Mouse (Mus musculus) urinary bladder, postnatal 4 days (tissue): Measurements from ENCODE around the gene Krt18.

Source experiments
- DNase-seq, 2 experiments: peaks; one replicate each; pipeline ENCODE4 v3.0.0; 2021 to 2022; ENCODE audit warnings: low spot score in 2 of 2

Gene Krt18

DNA sequence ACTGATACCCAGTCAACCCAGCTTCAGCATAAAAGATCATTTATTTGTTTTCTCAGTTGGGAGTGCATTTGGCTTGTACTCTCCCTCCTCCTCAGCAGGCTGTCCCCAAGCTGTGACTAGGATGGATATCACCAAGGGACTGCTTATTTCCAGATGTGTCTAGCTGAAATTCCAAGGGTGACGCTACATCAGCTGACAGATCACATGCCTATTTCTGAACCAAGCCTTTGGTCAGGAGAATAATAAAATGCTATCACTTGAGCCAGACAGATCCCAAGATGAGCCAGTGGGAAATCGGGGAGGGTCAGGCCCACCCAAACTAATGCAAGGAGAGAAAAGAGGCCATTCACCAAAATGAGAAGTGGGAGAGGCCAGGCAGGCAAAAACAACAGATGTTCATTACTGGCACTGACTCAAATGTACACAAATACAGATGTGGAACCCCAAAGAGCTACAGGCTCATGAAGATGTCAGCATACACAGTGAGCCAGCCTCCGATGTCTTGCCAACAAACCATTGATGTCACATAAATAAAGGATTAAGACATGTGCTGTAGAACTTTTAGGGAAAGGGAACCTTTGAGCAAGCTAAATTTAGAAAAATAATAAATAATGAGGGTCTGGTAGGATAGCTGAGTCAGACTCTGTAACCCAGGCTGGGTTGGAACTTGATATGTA, 17.3 kb upstream of the Krt18 start:
- no peak for DNase-seq

DNA sequence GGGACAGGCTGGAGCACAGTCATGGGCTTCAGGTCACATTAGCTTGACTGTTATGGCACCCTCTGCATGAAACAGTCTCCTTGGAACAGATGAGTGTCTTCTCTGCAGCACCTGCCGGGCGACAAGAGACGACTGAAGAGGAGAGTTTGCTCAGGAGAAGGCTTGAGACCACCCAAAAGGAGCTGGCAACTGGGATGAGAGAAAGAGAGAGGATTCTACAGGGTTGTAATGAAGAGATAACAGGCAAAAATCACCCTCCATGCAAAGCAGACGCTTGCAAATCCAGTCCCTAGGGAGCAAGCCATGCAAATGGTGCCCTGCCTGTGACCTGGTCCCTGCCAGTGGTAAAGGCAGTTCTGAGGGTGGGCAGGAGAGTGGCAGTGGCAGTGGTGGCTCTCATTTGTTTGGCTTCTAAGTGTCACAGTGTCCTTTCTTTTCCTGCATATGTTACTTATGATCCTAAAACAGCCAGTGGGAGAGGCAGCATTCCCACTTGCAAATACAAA, 15.7 kb upstream of the Krt18 start:
- DNase-seq: no peak

GRCm38 (mm10) chr15:102013651-102014050, 14.3 kb upstream of the Krt18 start:
- no peak for DNase-seq

- DNase-seq: no peak
Observed at GRCm38 (mm10) chr15:102014848-102015247, 13.1 kb upstream of the Krt18 start.

DNA sequence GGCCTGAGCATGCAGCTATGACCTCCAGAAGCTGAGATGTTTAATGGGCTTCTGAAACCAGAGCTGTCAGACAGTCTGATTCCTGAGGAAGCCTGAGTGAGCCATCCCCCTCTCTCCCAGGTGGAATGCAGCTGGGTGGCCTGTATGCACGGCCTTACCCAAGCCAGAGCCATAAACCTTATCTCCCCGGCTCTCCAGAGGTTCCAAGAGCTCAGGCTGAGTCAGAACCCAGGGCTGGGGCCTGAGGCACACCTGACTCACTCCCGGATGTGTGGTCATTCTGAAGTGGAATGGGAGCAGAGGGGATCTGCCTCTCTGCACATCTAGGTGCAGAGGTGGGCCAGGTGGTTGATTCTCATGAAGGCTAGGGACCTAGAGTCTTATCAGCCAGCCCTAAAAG, 11.9 kb upstream of the Krt18 start:
- DNase-seq: peak in 1 of 2 experiments; percentile 53

DNA sequence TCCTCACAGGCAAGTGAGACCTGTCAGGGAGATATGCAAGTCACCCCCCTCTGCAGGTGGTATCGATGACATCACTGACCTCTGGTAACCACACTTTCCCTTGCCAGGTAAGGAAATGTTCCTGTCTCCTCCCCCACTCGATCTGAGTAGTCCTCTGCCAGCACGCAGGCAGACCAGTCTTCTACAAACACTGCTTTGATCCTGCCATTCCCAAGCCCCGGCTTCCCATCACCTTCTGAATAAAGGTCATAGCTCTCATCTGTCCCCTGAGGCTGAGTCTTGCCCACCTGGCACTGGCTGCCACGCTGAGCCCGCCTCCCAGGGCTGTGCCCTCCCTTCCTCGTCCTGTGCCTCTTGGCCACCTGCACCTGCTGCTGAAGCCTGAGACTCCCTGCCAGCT, 11.2 kb upstream of the Krt18 start:
- DNase-seq: no peak

GRCm38 (mm10) chr15:102017918-102018463, 10.0 kb upstream of the Krt18 start:
- peak in 1 of 2 experiments; percentile 46 for DNase-seq

DNA sequence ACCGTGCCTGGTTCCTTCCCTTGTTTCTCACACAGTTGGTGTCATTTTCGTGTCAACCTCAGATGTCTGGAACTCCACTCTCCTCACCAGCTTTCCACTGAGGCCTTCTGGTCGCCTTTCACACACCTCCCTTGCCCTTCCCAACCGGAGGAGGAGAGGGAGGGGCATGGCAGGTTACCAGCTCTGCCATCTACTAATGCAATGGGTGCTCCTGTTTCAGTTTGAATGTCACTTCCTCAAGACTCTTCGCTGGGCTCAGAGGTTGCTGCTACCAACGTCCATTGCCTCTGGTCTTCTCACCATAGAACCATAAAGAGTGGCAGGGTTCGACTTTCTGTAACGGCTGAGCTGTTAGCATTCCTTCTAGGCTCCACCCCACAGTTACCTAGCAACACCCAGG, 5.5 kb upstream of the Krt18 start:
- DNase-seq: no peak

DNA sequence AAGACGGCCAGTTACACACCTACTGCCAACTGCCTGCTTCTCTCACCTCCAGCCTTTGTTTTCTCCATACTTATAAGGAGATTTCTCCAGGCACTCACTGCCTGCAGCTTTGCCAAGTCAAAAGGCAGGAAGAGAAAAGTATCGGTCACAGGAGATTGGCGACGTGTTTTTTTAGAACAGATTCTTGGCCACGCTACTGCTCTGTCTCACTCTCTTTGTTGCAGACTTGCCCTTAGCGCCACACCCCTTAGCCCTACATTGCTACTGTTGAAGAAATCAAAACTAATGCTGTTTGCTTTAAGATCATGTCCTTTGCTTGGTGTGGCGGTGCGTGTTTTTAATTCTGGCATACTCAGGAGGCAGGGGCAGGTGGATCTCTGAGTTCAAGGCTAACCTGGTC, 4.1 kb upstream of the Krt18 start:
- DNase-seq: no peak

DNA sequence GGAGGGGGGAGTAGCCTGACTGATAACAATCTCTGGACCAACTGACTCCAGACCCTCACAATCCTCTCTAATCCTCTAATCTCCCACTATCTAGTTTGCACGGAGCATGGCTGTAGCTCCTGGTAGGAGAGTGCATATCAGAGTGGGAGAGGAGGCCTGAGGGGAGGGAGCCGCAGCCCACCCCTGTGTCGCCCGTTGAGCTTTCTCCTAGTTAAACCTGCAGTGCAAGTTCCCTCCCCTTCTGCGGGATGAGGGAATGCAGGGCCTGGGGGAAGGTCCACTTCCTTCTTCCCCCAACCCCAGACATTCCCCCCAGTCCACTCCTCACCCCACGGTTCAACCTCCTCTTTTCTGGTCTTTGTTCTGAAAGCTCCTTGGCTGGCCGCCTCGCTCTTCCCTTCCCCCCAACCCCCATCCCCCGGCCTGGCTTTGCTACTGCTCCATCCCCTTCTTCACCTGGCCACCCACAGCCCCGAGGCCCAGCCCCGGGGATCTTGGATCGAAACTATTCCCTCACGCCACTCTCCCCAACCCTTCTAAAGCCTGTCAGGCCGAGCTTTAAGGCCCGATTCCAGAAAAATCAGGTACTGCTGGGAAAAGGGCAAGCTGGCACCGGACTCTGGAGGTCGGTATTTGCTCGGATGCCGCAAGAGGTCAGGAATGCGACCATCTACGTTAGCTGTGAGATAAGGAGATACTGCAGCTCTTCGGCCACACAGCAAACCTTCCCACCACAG, 2.7 kb upstream of the Krt18 start:
- DNase-seq: no peak

- no peak for DNase-seq
Observed at GRCm38 (mm10) chr15:102026430-102026829, 1.6 kb upstream of the Krt18 start.

GRCm38 (mm10) chr15:102034121-102035053, 6.4 kb downstream of the Krt18 start:
- DNase-seq: no peak

GRCm38 (mm10) chr15:102040277-102040676, 12.3 kb downstream of the Krt18 start:
- DNase-seq: no peak

GRCm38 (mm10) chr15:102041951-102042350, 14.0 kb downstream of the Krt18 start:
- DNase-seq: no peak

- no peak for DNase-seq
Observed at GRCm38 (mm10) chr15:102044745-102045144, 16.8 kb downstream of the Krt18 start.

- no peak for DNase-seq
Observed at GRCm38 (mm10) chr15:102045691-102046090, 17.7 kb downstream of the Krt18 start.

DNA sequence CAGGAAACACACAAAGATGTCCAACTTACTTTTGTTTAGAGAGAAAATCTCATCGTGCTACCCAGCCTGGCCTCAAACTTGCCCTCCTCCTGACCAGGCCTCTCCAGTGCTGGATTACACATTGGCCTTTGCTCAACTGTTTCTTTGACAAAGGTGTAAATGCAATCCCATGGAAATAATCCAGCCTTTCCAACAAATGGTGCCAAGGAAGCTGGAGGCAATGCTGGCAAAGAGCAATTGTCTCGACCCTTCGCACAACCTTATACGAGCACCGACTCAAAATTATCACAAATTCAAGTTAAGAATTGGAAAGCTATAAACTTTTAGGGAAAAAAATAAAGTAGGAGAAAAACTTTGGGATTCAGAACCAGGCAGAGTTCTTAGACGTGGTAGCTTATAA, 20.0 kb downstream of the Krt18 start:
- no peak for DNase-seq

DNA sequence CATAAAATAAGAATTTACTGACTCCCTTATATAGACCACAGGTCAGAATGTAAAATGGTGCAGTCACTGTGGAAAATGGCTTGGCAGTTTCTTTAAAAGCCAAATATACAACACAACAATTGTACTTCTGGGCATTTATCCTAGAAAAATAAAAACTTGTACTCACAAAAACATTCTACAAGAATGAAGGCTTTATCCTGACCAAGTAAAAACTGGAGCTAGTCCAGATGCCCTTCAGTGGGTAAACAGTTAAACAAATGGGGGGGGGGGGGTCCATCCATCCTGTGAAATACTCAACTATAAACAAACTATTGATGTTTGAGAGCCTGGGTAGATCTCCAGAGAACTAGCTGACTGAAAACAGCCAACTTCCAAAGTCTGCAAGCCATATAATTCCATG, 21.9 kb downstream of the Krt18 start:
- DNase-seq: no peak

- peak; percentile 39 to 66 for DNase-seq
Observed at GRCm38 (mm10) chr15:102051920-102052683, 24.1 kb downstream of the Krt18 start.

DNA sequence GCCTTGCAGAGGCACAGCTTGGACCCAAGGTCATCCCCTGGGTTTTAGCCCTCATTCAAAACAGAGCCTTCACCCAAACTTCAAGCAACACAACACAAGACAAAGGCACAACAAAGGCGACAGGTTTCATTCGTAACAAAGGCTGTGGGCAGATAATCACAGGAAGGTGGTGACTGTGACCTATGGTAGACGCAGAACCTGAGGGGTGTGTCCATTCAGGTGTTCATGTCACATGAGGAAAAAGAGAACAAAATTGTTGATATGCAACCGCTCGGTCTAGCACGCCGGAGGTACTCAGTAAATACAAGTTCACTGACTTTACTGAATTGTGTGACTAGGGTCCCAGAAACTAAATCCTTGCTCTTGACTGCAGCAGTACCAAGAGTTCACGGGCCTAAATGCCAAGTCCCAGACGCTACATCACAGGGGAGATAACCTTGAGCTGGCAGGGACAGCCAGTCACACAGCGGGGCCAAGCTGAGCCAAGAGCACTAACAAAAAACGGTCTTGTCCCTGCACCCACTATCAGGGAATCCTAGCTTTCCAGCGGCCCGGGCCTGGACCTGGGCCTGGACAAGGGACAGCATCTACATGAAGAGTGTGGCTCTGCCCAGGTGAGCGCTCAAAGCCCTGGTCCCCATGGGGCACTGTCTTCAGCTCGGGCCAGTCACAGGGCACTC, 28.7 kb downstream of the Krt18 start:
- no peak for DNase-seq
